Mouse (Mus musculus): ENCODE data around the gene Tex19.1. TPM values are rescaled to one million over a fixed set of nuclear protein-coding genes. Genes with fewer than 3 reads are reported as not detected.
"Not testable (repeated sequence)": the region's sequence is repeated elsewhere in the genome, so short reads cannot be mapped to it uniquely, and the experiment has no call there.

Tex19.1 gene
- not detected in 2 replicates for polyA plus RNA-seq (2012; ENCODE audit: insufficient read depth, insufficient read length, low replicate concordance, missing spikeins)

GRCm38 (mm10) chr11:121145865-121146264 is at the start of gene Tex19.1:
Tex19.1 (plus strand) TSS chr11:121146143.
- WGBS: 91% methylated on average over 22 of the region's 22 CpGs
- Histone ChIP-seq H3K4me3 (ENCODE audit: insufficient read depth, low read depth, low read length) (no peak within 1 kb of the TSS), H3K4me1 (ENCODE audit: control insufficient read depth, insufficient read depth, low read length) (no peaks in the 10 kb centered on the region), H3K27ac (ENCODE audit: insufficient read depth, low read depth, low read length) (no peak within 1 kb of the TSS)
- no peak for TF ChIP-seq CTCF (IDR thresholded peaks at IDR 0.05; ENCODE audit: insufficient read depth, low read depth, low read length)
- no peak for TF ChIP-seq POLR2A (IDR thresholded peaks at IDR 0.05; ENCODE audit: insufficient read depth, low read depth, low read length)

- TF ChIP-seq CTCF (IDR thresholded peaks at IDR 0.05; ENCODE audit: insufficient read depth, low read depth, low read length): no peak
- no peak overlapping the region for H3K4me3 ChIP-seq (ENCODE audit: insufficient read depth, low read depth, low read length)
- H3K4me1 ChIP-seq (ENCODE audit: control insufficient read depth, insufficient read depth, low read length): no peaks in the 10 kb centered on the region
- no peak overlapping the region for H3K27ac ChIP-seq (ENCODE audit: insufficient read depth, low read depth, low read length)
- 75% methylated on average over 7 of the region's 7 CpGs for WGBS
Observed at GRCm38 (mm10) chr11:121099762-121100161, 46.2 kb upstream of the Tex19.1 start.

GRCm38 (mm10) chr11:121100692-121101091 is 45.3 kb upstream of the Tex19.1 start:
- Histone ChIP-seq H3K4me1 (ENCODE audit: control insufficient read depth, insufficient read depth, low read length) (no peaks in the 10 kb centered on the region), H3K4me3 (ENCODE audit: insufficient read depth, low read depth, low read length) (no peak overlapping the region), H3K27ac (ENCODE audit: insufficient read depth, low read depth, low read length) (no peak overlapping the region)
- TF ChIP-seq CTCF (IDR thresholded peaks at IDR 0.05; ENCODE audit: insufficient read depth, low read depth, low read length) (no peak), POLR2A (IDR thresholded peaks at IDR 0.05; ENCODE audit: insufficient read depth, low read depth, low read length) (no peak)
- 62% methylated on average over 7 of the region's 7 CpGs for WGBS

GRCm38 (mm10) chr11:121101124-121101805 is 44.7 kb upstream of the Tex19.1 start:
- TF ChIP-seq CTCF (IDR thresholded peaks at IDR 0.05; ENCODE audit: insufficient read depth, low read depth, low read length): no peak
- TF ChIP-seq POLR2A (IDR thresholded peaks at IDR 0.05; ENCODE audit: insufficient read depth, low read depth, low read length): no peak
- no peak overlapping the region for H3K27ac ChIP-seq (ENCODE audit: insufficient read depth, low read depth, low read length)
- 93% methylated on average over 4 of the region's 4 CpGs for WGBS
- no peaks in the 10 kb centered on the region for H3K4me1 ChIP-seq (ENCODE audit: control insufficient read depth, insufficient read depth, low read length)
- no peak overlapping the region for H3K4me3 ChIP-seq (ENCODE audit: insufficient read depth, low read depth, low read length)

- not testable (repeated sequence) for H3K4me3 ChIP-seq (ENCODE audit: insufficient read depth, low read depth, low read length); H3K4me1 ChIP-seq (ENCODE audit: control insufficient read depth, insufficient read depth, low read length); H3K27ac ChIP-seq (ENCODE audit: insufficient read depth, low read depth, low read length)
- 62% methylated on average over 1 of the region's 1 CpGs for WGBS
Observed at GRCm38 (mm10) chr11:121107242-121107641, 38.7 kb upstream of the Tex19.1 start.

GRCm38 (mm10) chr11:121108061-121108460 is 37.9 kb upstream of the Tex19.1 start:
- H3K4me3 ChIP-seq (ENCODE audit: insufficient read depth, low read depth, low read length): no peak overlapping the region
- no peak overlapping the region for H3K27ac ChIP-seq (ENCODE audit: insufficient read depth, low read depth, low read length)
- 63% methylated on average over 9 of the region's 9 CpGs for WGBS
- no peaks in the 10 kb centered on the region; the same call in 1 of the 2 replicates for H3K4me1 ChIP-seq (ENCODE audit: control insufficient read depth, insufficient read depth, low read length)
- TF ChIP-seq CTCF (IDR thresholded peaks at IDR 0.05; ENCODE audit: insufficient read depth, low read depth, low read length): no peak
- TF ChIP-seq POLR2A (IDR thresholded peaks at IDR 0.05; ENCODE audit: insufficient read depth, low read depth, low read length): no peak

GRCm38 (mm10) chr11:121109986-121110385 is 36.0 kb upstream of the Tex19.1 start:
- WGBS: 18% methylated on average over 2 of the region's 2 CpGs
- Histone ChIP-seq H3K27ac (ENCODE audit: insufficient read depth, low read depth, low read length) (no peak overlapping the region), H3K4me3 (ENCODE audit: insufficient read depth, low read depth, low read length) (no peak overlapping the region), H3K4me1 (ENCODE audit: control insufficient read depth, insufficient read depth, low read length) (no peaks in the 10 kb centered on the region; the same call in 1 of the 2 replicates)
- TF ChIP-seq CTCF (IDR thresholded peaks at IDR 0.05; ENCODE audit: insufficient read depth, low read depth, low read length) (no peak), POLR2A (IDR thresholded peaks at IDR 0.05; ENCODE audit: insufficient read depth, low read depth, low read length) (no peak)

GRCm38 (mm10) chr11:121111051-121111450 is 34.9 kb upstream of the Tex19.1 start:
- TF ChIP-seq CTCF (IDR thresholded peaks at IDR 0.05; ENCODE audit: insufficient read depth, low read depth, low read length): no peak
- TF ChIP-seq POLR2A (IDR thresholded peaks at IDR 0.05; ENCODE audit: insufficient read depth, low read depth, low read length): no peak

GRCm38 (mm10) chr11:121111601-121112000 is 34.3 kb upstream of the Tex19.1 start:
- no peak for TF ChIP-seq POLR2A (IDR thresholded peaks at IDR 0.05; ENCODE audit: insufficient read depth, low read depth, low read length)
- no peak for TF ChIP-seq CTCF (IDR thresholded peaks at IDR 0.05; ENCODE audit: insufficient read depth, low read depth, low read length)
- H3K4me3 ChIP-seq (ENCODE audit: insufficient read depth, low read depth, low read length): no peak overlapping the region
- no peak overlapping the region for H3K27ac ChIP-seq (ENCODE audit: insufficient read depth, low read depth, low read length)
- no peaks in the 10 kb centered on the region; the same call in 1 of the 2 replicates for H3K4me1 ChIP-seq (ENCODE audit: control insufficient read depth, insufficient read depth, low read length)
- 53% methylated on average over 1 of the region's 1 CpGs for WGBS

More at GRCm38 (mm10) chr11:121111051-121111450, 34.9 kb upstream of the Tex19.1 start:
- Histone ChIP-seq H3K27ac (ENCODE audit: insufficient read depth, low read depth, low read length) (no peak overlapping the region), H3K4me1 (ENCODE audit: control insufficient read depth, insufficient read depth, low read length) (no peaks in the 10 kb centered on the region; the same call in 1 of the 2 replicates), H3K4me3 (ENCODE audit: insufficient read depth, low read depth, low read length) (no peak overlapping the region)
- 86% methylated on average over 3 of the region's 3 CpGs for WGBS

Data from olfactory bulb, adult 2 months (tissue).